Mouse (Mus musculus) small intestine, adult 2 months (tissue): ENCODE measurements around the gene Shc3.

ENCODE experiments used
- CTCF ChIP-seq: fragments of 200-500 bp; IDR thresholded peaks from 2 replicates; pipeline ENCODE4 v1.5.1; 2012; ENCODE audit warnings: low read depth, mild to moderate bottlenecking, control low read depth, inconsistent platforms, low read length, moderate library complexity, mixed read lengths; ENCODE audit not compliant: insufficient replicate concordance, insufficient read length; ENCODE audit errors: extremely low read depth
- POLR2A ChIP-seq: fragments of 200-500 bp; IDR thresholded peaks from 2 replicates; pipeline ENCODE4 v1.6.1; 2012; ENCODE audit warnings: low read depth, mild to moderate bottlenecking, control low read depth, inconsistent platforms, low read length, moderate library complexity

DNA sequence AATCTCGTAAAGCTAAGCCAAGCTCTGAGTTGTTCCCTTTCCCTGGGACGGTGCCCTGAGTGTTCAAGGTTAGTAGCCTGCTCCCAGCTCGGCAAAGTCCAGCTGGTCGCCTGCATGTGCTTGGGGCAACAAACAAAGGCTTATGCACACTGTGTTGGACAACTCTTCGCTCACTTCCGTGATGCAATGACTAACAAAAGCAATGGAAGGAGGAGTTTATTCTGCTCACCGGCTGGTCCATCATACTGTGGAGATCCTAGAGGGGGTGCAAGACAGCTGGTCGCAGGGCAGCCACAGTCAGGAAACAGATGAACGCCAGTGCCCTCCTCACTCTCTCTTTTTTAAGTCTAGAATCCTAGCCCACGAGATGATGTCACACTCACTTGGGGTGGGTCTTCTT is 46.6 kb upstream of the Shc3 start:
- TF ChIP-seq POLR2A (no peak), CTCF (no peak)
